Mouse (Mus musculus) midbrain, embryonic 16.5 days (tissue): Measurements from ENCODE around the gene Pdilt. TPM values are rescaled to one million over a fixed set of nuclear protein-coding genes. Genes with fewer than 3 reads are reported as not detected.

Experiments used
- ATAC-seq: fragments of 200-750 bp; cut with Nextera tagmentation; 2 replicates; pipeline ENCODE4 v1.8.0; 2017; ENCODE audit warnings: moderate TSS enrichment
- H3K27ac ChIP-seq: fragments of 300-500 bp; sonication (generic); 2 replicates; pipeline ENCODE4 v1.5.1; 2014; ENCODE audit warnings: mild to moderate bottlenecking, low read length, mixed read lengths
- H3K27me3 ChIP-seq: fragments of 300-500 bp; sonication (generic); 2 replicates; pipeline ENCODE4 v1.6.1; 2014; ENCODE audit warnings: low read depth, low read length, mixed read lengths; ENCODE audit not compliant: control insufficient read depth, insufficient read depth
- H3K36me3 ChIP-seq: fragments of 300-500 bp; sonication (generic); 2 replicates; pipeline ENCODE4 v1.6.1; 2014; ENCODE audit warnings: mild to moderate bottlenecking, low read length, moderate library complexity, mixed read lengths; ENCODE audit not compliant: control insufficient read depth, insufficient read depth
- H3K4me1 ChIP-seq: fragments of 300-500 bp; sonication (generic); 2 replicates; pipeline ENCODE4 v1.6.1; 2014; ENCODE audit warnings: mild to moderate bottlenecking, low read length, mixed read lengths; ENCODE audit not compliant: control insufficient read depth, insufficient read depth
- H3K4me2 ChIP-seq: fragments of 300-500 bp; sonication (generic); 2 replicates; pipeline ENCODE4 v1.6.1; 2014; ENCODE audit warnings: mild to moderate bottlenecking, low read length, mixed read lengths
- H3K4me3 ChIP-seq: fragments of 300-500 bp; sonication (generic); 2 replicates; pipeline ENCODE4 v1.5.1; 2014; ENCODE audit warnings: low read depth, mild to moderate bottlenecking, low read length, moderate library complexity, mixed read lengths
- H3K9ac ChIP-seq: fragments of 300-500 bp; sonication (generic); 2 replicates; pipeline ENCODE4 v1.6.1; 2014; ENCODE audit warnings: low read depth, low read length, mixed read lengths
- H3K9me3 ChIP-seq: fragments of 300-500 bp; sonication (generic); replicated peaks from 2 replicates; pipeline ENCODE4 v1.6.1; 2014; ENCODE audit warnings: mild to moderate bottlenecking, low read length, mixed read lengths; ENCODE audit not compliant: control insufficient read depth, poor library complexity, severe bottlenecking
- WGBS: fragments of 180-500 bp; shearing (Covaris S2); extraction: QIAGEN DNeasy Blood & Tissue Kit; methylation state at CpG from one replicate; pipeline ENCODE4 v1.1.7; 2014; 5-methylcytosine and 5-hydroxymethylcytosine counted together
- polyA plus RNA-seq: library from polyadenylated mRNA; unstranded; fragments of >200 nt; fragmentation: Nextera tagmentation; extraction: Ambion mirVana; gene quantifications from 2 replicates; pipeline ENCODE4 v1.2.1, GENCODE M21; 2015

Gene Pdilt
- polyA plus RNA-seq, 1 experiment from 2014 or later = 0.08 TPM

DNA sequence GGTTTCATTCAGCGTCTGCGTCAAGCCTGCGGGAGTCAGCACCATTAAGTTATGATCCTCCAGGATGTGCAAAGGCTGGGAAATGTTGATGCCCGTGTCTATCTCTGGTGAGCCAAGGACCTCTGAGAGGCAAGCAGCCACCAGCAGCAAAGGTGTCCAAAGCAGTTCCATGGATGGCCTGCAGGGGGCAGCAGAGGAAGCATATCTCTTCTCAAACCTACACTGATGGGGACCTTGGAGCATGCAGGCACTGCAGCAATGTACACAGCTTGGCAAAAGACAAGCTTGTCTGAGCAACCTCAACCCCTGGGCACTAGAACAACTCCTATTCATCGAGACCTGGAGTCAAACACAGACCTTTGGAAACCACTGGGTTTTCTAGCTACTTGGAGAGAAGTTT, 3.6 kb downstream of the Pdilt start:
- H3K27ac ChIP-seq = no peak overlapping the region
- ATAC-seq = no peak
- no peaks in the 10 kb centered on the region for H3K9me3 ChIP-seq
- WGBS = 46% methylated on average over 5 of the region's 5 CpGs
- H3K4me2 ChIP-seq = no peak overlapping the region
- no peaks in the 10 kb centered on the region for H3K4me1 ChIP-seq
- H3K4me3 ChIP-seq = no peak overlapping the region
- H3K9ac ChIP-seq = no peak overlapping the region
- H3K27me3 ChIP-seq = no peaks in the 10 kb centered on the region
- H3K36me3 ChIP-seq = no peaks in the 10 kb centered on the region

DNA sequence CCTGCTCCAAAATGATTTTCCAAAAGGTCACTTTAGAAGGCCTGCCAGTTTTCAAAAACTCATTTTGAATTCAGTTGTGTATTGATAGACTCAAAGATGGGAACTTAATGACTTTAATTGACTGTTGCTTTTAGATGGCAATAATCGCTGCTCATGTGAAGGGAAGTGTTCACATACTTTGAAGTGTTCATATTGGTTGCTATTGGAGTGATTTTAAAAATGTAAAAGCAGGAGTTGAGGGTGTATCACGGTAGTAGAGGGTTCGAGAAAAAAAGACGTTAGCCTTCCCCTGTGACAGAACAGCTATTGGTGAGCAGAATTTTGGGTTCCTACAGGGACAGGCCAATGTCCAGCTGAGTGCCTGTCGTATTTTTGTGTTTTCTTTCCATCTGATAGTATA, 4.1 kb downstream of the Pdilt start, which contains the start of gene Acsm5:
Gene Acsm5 (plus strand): TSS at position 301 of the 400 bp plus-strand sequence.
- WGBS = 72% methylated on average over 5 of the region's 5 CpGs

DNA sequence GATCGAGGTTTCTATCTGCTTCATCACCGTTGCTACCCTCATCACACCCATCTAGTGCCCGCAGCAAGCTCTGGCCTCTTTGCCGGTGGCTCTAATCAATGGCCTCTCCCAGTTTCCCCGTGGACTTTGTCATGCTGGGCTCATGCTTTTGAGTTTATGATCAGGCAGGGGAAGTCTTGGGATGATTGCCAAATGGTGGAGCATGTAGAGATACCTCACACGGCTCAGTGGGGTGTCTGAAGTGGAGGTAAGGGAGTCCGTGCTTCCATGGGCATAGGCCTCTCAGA, 7.1 kb downstream of the Pdilt start:
- no peaks in the 10 kb centered on the region for H3K36me3 ChIP-seq
- no peak overlapping the region for H3K4me2 ChIP-seq
- no peak overlapping the region for H3K9ac ChIP-seq
- WGBS = 83% methylated on average over 7 of the region's 7 CpGs
- no peaks in the 10 kb centered on the region for H3K9me3 ChIP-seq
- H3K27ac ChIP-seq = no peak overlapping the region
- no peak for ATAC-seq
- H3K27me3 ChIP-seq = no peaks in the 10 kb centered on the region
- no peak overlapping the region for H3K4me3 ChIP-seq
- H3K4me1 ChIP-seq = no peaks in the 10 kb centered on the region

More for the DNA sequence above, 4.1 kb downstream of the Pdilt start, which contains the start of gene Acsm5:
- Histone ChIP-seq H3K27me3 (no peaks in the 10 kb centered on the region), H3K9me3 (no peaks in the 10 kb centered on the region), H3K4me2 (no peak within 1 kb of the TSS), H3K9ac (no peak within 1 kb of the TSS), H3K36me3 (no peaks in the 10 kb centered on the region), H3K4me3 (no peak within 1 kb of the TSS), H3K4me1 (no peaks in the 10 kb centered on the region), H3K27ac (no peak within 1 kb of the TSS)
- no peak for ATAC-seq

DNA sequence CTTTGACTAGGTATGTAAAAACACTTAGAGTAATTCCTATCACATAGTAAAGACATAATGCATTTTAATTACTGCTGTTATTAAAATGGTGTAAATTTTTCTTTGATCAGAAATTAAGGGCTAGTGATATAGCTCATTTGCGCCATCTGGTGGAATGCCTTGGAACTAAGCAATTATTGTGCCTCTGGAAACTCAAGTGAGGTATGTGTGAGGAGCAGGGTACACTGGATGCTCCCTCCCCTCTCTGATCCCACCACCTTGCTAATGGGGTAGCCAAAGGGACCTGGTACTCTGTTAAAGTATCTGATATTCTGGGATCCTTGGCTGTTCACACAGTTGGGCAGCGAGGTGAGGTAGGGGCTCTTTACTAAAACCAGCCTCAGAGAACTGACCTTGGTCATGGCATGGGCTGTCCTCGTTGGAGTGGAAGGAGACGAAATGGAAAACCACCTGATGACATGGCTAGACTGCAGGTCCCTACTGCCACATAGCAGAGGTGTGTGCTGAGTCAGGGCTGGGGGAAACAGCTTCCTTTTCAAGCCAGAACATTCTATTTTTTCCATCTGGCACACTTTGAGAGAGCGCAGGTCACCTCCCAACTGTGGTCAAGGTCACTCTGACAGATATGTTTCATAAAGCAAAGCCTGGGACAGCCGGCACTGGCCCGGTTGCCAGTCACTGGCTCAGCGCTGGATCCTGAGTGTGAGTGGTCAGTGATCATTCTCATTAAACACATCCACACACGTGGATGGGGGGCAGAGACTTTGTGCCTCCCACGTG, 7.6 kb downstream of the Pdilt start:
- Histone ChIP-seq H3K9me3 (no peaks in the 10 kb centered on the region), H3K36me3 (no peaks in the 10 kb centered on the region), H3K27ac (no peak overlapping the region), H3K4me3 (no peak overlapping the region), H3K9ac (no peak overlapping the region), H3K4me2 (no peak overlapping the region), H3K4me1 (no peaks in the 10 kb centered on the region), H3K27me3 (no peaks in the 10 kb centered on the region)
- WGBS = 66% methylated on average over 10 of the region's 10 CpGs
- 0 out of 2 replicates have a peak, but pooled peaks have one; percentile 42 for ATAC-seq

DNA sequence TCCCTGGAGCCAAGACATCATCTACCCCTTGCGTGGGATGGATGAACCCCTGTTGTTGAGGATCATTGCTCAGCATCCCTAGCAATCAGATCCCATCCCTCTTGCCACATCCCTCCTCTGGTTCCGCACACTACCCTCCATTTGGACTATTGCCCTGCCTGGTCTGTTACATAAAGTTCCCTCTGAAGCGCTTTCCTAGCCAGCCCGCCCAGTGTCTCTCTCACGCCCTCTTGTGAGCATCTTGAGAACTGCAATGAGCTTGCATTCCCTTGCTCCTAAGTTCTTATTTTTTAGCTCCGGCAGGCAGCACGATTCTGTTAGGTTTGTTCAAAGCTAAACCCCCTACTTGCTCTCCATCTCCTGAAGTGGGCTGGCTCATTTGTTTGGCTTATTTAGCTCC, 10.2 kb downstream of the Pdilt start:
- H3K27ac ChIP-seq = no peak overlapping the region
- H3K27me3 ChIP-seq = no peaks in the 10 kb centered on the region
- no peaks in the 10 kb centered on the region for H3K9me3 ChIP-seq
- ATAC-seq = 0 out of 2 replicates have a peak, but pooled peaks have one; percentile 39
- H3K9ac ChIP-seq = no peak overlapping the region
- no peak overlapping the region for H3K4me2 ChIP-seq
- 22% methylated on average over 7 of the region's 7 CpGs for WGBS
- H3K4me1 ChIP-seq = no peaks in the 10 kb centered on the region
- no peak overlapping the region for H3K4me3 ChIP-seq
- H3K36me3 ChIP-seq = no peaks in the 10 kb centered on the region

DNA sequence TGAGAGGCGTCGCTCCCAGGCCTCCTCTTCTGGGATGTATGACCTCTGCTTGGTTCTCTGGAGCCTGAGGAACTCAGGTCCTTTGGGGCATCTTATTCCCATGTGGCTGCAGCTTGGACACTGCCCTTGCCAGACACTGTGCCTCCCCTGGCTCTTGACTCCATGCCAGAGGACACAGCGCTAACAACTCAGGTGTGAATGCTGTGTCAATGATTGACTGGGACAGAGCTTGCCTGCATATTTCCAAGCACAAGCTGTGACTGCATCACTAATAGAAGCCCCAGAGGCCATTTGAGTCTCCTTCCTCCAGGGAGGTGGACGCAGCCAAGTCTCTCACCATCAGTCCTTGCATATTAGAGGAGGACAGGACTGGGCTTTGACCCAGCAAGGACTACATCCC, 12.1 kb downstream of the Pdilt start:
- ATAC-seq = no peak
- H3K9me3 ChIP-seq = no peaks in the 10 kb centered on the region
- H3K4me2 ChIP-seq = no peak overlapping the region
- no peak overlapping the region for H3K4me3 ChIP-seq
- no peaks in the 10 kb centered on the region for H3K36me3 ChIP-seq
- WGBS = 94% methylated on average over 4 of the region's 4 CpGs
- no peaks in the 10 kb centered on the region for H3K4me1 ChIP-seq
- H3K27me3 ChIP-seq = no peaks in the 10 kb centered on the region
- no peak overlapping the region for H3K9ac ChIP-seq
- H3K27ac ChIP-seq = no peak overlapping the region

DNA sequence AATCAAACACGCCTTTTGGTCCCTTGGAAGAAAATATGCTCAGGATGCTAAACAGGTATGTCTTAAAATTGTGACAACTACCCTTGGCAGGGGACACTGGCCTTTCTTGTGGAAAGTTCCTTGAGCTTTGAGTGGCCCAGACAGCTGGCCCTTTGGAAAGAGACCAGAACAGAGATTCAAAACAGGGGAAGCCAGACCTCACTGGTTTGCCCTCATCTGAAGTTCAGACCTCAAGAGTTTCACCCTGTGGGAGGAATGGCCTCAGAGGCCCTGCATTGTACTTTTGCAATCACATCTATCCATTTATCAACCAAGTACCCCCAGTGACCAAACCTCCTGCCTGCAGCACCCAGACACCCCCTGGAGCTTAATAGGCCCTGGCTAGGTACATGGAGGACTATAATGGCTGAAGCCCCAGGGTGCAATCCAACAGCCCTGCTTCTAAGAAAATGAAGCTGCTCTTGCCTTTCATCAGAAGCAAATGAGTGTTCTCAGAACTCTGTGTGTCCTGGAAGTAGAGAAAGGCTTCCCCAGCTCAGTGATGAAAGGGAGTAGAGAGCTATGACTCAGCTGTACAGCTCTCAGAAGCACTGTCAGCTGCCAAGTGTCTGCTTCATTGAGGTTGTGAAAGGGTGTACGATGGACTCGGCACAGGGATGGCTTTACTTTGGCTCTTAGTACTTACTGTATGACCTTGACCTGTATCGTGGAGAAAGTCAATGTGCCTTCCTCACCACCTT, 33.1 kb downstream of the Pdilt start:
- H3K9me3 ChIP-seq = no peaks in the 10 kb centered on the region
- 82% methylated on average over 4 of the region's 4 CpGs for WGBS
- no peak overlapping the region for H3K9ac ChIP-seq

DNA sequence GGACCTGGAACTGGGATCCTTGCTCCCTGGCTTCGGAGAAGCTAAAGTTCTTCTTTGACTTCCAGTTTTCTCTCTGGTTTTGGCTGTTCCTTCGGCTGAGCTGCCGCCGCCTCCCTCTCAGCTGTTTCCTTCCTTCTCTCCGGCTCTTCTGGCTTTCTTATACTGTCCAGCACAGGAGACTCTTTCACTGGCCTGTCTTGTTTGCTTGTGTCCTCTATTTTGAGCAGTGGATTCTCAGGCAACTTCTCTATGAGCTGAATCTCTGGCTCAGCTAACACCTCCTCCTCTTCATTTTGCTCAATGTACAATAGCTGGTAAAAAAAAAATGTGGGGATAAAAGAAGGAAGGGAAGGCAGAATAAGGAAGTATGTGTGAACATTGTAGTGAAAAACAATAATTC, 36.6 kb downstream of the Pdilt start:
- Histone ChIP-seq H3K36me3 (no peaks in the 10 kb centered on the region), H3K4me3 (no peak overlapping the region), H3K4me2 (no peak overlapping the region), H3K9ac (no peak overlapping the region), H3K9me3 (no peaks in the 10 kb centered on the region), H3K4me1 (no peaks in the 10 kb centered on the region), H3K27me3 (no peaks in the 10 kb centered on the region), H3K27ac (no peak overlapping the region)
- 86% methylated on average over 5 of the region's 5 CpGs for WGBS
- ATAC-seq = no peak

More for the DNA sequence above, 33.1 kb downstream of the Pdilt start:
- H3K27ac ChIP-seq = no peak overlapping the region
- no peak overlapping the region for H3K4me3 ChIP-seq
- H3K4me1 ChIP-seq = no peaks in the 10 kb centered on the region
- no peaks in the 10 kb centered on the region for H3K27me3 ChIP-seq
- H3K36me3 ChIP-seq = no peaks in the 10 kb centered on the region
- no peak overlapping the region for H3K4me2 ChIP-seq
- ATAC-seq = no peak

DNA sequence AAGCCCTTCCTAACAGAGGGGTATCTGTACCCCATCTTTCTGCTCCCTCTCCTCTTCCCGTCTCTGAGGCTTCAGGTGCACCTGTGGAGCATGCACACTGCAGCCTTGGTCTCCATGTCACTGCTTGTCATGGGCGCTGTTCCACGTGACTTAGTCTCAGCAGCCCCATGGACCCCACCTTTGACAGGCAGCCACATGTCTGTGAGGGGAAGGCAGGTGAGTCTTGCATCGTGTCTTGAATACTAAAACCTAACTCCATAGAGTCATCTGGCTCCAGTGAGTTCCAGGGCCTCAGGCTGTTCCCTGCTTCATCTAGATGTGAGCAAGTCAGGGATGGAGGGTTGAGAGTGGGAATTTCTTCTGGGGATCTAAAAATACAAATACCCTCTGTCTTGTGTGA, 39.1 kb downstream of the Pdilt start:
- Histone ChIP-seq H3K9ac (no peak overlapping the region), H3K36me3 (no peaks in the 10 kb centered on the region), H3K27me3 (no peaks in the 10 kb centered on the region), H3K27ac (no peak overlapping the region), H3K4me1 (no peaks in the 10 kb centered on the region), H3K4me3 (no peak overlapping the region), H3K4me2 (no peak overlapping the region), H3K9me3 (no peaks in the 10 kb centered on the region)
- no peak for ATAC-seq
- WGBS = 86% methylated on average over 4 of the region's 4 CpGs
